Mouse (Mus musculus) ES-E14 (cell line): Measurements from ENCODE around the gene Tuba1b. TPM values are rescaled to one million over a fixed set of nuclear protein-coding genes. Genes with fewer than 3 reads are reported as not detected.

ENCODE experiments used
- DNase-seq: peaks from one replicate; pipeline ENCODE4 v3.0.0-alpha.2; 2013; ENCODE audit warnings: low read depth, low spot score
- H3K27ac ChIP-seq: 2 replicates; pipeline ENCODE4 v1.5.1; 2012; ENCODE audit warnings: low read depth, mild to moderate bottlenecking, low read length, moderate library complexity, mixed read lengths; ENCODE audit not compliant: poor library complexity, insufficient read depth, severe bottlenecking
- H3K36me3 ChIP-seq: 2 replicates; pipeline ENCODE4 v1.6.1; 2012; ENCODE audit warnings: mild to moderate bottlenecking, low read length, moderate library complexity, mixed read lengths; ENCODE audit not compliant: control insufficient read depth, poor library complexity, insufficient read depth, severe bottlenecking
- H3K4me1 ChIP-seq, 2 experiments: fragments of 150-350 bp in 1 of 2; sonication (generic) in 1 of 2; 2 replicates each; pipeline ENCODE4 v1.6.1; 2012; ENCODE audit warnings: low read length in 2 of 2, mild to moderate bottlenecking in 1 of 2, mixed read lengths in 1 of 2; ENCODE audit not compliant: control insufficient read depth in 2 of 2, insufficient read depth in 2 of 2, poor library complexity in 1 of 2
- H3K4me3 ChIP-seq, 2 experiments: fragments of 150-350 bp in 1 of 2; sonication (generic) in 1 of 2; 2 replicates each; pipeline ENCODE4 v1.5.1; 2012; ENCODE audit warnings: low read length in 2 of 2, low read depth in 1 of 2, mild to moderate bottlenecking in 1 of 2, mixed read lengths in 1 of 2; ENCODE audit not compliant: insufficient read depth in 1 of 2, poor library complexity in 1 of 2, severe bottlenecking in 1 of 2
- H3K9ac ChIP-seq: 2 replicates; pipeline ENCODE4 v1.6.1; 2012; ENCODE audit warnings: low read depth, mild to moderate bottlenecking, low read length, mixed read lengths; ENCODE audit not compliant: poor library complexity, insufficient read depth, severe bottlenecking
- H3K9me3 ChIP-seq: fragments of 150-350 bp; sonication (generic); 2 replicates; pipeline ENCODE4 v1.6.1; 2012; ENCODE audit warnings: low read depth, mild to moderate bottlenecking, low read length; ENCODE audit not compliant: control insufficient read depth, insufficient read depth
- CHD2 ChIP-seq: IDR thresholded peaks from 2 replicates; pipeline ENCODE4 v1.6.1; 2014; ENCODE audit warnings: mild to moderate bottlenecking, low read depth, low read length, inconsistent platforms
- HCFC1 ChIP-seq: IDR thresholded peaks from 2 replicates; pipeline ENCODE4 v1.6.1; 2012; ENCODE audit warnings: low read length, inconsistent platforms, borderline replicate concordance; ENCODE audit not compliant: insufficient read depth
- MAFK ChIP-seq: IDR thresholded peaks from 2 replicates; pipeline ENCODE4 v1.6.1; 2014; ENCODE audit warnings: mild to moderate bottlenecking, low read depth, low read length, inconsistent platforms; ENCODE audit not compliant: insufficient read depth
- ZC3H11A ChIP-seq: IDR thresholded peaks from 2 replicates; pipeline ENCODE4 v1.6.1; 2012; ENCODE audit warnings: low read depth, mild to moderate bottlenecking, inconsistent platforms, low read length, borderline replicate concordance
- ZNF384 ChIP-seq: IDR thresholded peaks from 2 replicates; pipeline ENCODE4 v1.6.1; 2012; ENCODE audit warnings: low read depth, low read length, inconsistent platforms
- in situ Hi-C, 2 experiments: fragments of 600-800 bp; cut with MboI; formaldehyde crosslinking; loops; one replicate each; pipeline ENCODE4 v1.15.1; 2025; ENCODE audit warnings: low sequenced_read_pairs in 2 of 2, inconsistent platforms in 1 of 2; ENCODE audit not compliant: unreplicated experiment in 2 of 2
- total RNA-seq: library from RNA; depleted of rRNA; stranded (reverse); fragments of 300-350 nt; gene quantifications from 2 replicates; pipeline ENCODE4 v1.2.3, GENCODE M21; 2012; rRNA removed

Gene Tuba1b
- total RNA-seq, 1 experiment: 1,539 TPM

DNA sequence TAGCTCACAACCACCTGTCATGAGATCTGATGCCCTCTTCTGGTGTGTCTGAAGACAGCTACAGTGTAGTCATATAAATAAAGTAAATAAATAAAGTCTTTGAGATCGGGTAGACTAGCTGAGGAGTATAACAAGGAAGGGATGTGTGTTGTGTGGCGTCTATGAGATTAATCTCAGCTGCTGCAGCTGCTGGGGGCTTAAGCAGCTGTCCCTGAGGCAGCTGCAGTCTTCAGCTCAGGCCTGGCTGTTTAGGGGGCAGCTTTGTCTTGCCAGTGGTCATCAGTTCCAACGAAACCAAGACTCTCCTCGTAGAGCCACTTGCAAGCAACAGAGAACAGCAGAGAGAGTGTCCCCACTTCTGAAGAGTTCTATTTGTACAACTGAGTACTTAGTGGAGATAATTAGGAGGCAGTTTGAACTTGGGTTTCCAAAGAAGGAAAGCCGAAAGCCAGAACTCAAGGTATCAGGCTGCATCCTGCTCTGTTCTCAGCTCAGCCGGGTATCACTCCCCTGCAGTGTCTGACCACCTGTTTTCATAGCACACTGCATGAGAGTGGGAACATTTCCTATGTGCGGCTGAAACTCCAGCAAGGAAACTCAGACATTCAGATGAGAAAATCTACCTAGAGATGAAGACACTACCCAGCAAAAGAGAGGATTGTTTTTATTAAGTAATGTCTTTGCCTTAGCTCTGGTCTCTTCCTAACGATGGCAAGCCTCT, 47.5 kb downstream of the Tuba1b start:
- TF ChIP-seq ZNF384: no peak
- TF ChIP-seq ZC3H11A: no peak
- no peak for TF ChIP-seq HCFC1
- no peak for TF ChIP-seq MAFK
- no peak for TF ChIP-seq CHD2
- no peak for DNase-seq
- Histone ChIP-seq H3K36me3 (no peaks in the 10 kb centered on the region), H3K9ac (no peak overlapping the region), H3K9me3 (no peaks in the 10 kb centered on the region), H3K27ac (no peak overlapping the region), H3K4me1 (peaks cover 0 to 3% of the 10 kb centered on the region in 2 experiments; a peak in 1 of 4 replicates), H3K4me3 (no peak overlapping the region)
- in situ Hi-C loops: no loop called here

DNA sequence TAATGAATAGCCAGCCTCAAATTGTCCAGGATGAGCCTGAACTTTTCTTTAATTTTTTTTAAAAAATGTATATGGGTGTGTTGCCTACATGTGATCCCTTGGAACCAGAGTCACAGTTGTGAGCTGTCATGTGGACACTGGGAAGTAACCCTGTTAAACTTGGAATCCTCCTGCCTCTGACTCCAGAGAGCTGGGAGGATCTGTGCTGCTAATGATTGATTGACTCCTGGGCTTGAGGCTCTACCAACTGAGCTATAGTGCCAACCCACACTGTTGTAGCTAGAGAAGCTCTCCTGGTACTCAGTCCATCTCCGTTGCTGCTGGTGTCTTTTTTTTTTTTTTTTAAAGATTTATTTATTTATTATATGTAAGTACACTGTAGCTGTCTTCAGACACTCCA, 50.3 kb downstream of the Tuba1b start:
- no peaks in the 10 kb centered on the region; the same call in 1 of the 2 replicates for H3K36me3 ChIP-seq
- no peaks in the 10 kb centered on the region for H3K9me3 ChIP-seq
- no peak for TF ChIP-seq ZC3H11A
- peaks cover 2 to 5% of the 10 kb centered on the region in 2 experiments; a peak in 3 of 4 replicates for H3K4me1 ChIP-seq
- no peak overlapping the region for H3K27ac ChIP-seq
- in situ Hi-C loops: no loop called here
- no peak overlapping the region for H3K4me3 ChIP-seq
- DNase-seq: no peak
- no peak overlapping the region for H3K9ac ChIP-seq

DNA sequence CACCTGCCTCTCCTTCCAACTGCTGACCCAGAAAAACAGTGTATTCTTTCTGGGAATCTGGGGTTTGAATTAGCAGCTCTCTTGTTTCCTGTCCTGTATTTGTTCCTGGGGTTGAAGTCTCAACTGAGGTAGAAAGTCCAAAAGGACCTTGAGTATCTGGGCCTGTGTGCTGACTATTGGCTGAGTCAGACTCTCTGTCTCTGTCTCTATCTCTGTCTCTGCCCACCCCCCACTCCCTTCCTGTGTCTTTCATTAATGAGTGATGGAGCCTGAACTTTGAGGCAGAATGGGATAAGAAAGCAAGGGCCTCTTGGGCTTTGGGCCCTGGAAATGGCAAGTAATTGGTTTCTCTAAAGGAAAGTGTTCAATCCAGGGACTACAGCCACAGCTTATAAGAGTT, 50.7 kb downstream of the Tuba1b start:
- in situ Hi-C loops: no loop called here
- H3K27ac ChIP-seq: no peak overlapping the region
- no peaks in the 10 kb centered on the region for H3K9me3 ChIP-seq
- H3K4me1 ChIP-seq: peaks cover 2 to 5% of the 10 kb centered on the region in 2 experiments; a peak in 3 of 4 replicates
- peaks cover 4% of the 10 kb centered on the region; the same call in 1 of the 2 replicates for H3K36me3 ChIP-seq
- no peak overlapping the region for H3K4me3 ChIP-seq
- TF ChIP-seq MAFK: no peak
- no peak for TF ChIP-seq CHD2
- TF ChIP-seq ZC3H11A: no peak
- no peak for TF ChIP-seq HCFC1
- no peak for TF ChIP-seq ZNF384
- DNase-seq: no peak
- no peak overlapping the region for H3K9ac ChIP-seq

DNA sequence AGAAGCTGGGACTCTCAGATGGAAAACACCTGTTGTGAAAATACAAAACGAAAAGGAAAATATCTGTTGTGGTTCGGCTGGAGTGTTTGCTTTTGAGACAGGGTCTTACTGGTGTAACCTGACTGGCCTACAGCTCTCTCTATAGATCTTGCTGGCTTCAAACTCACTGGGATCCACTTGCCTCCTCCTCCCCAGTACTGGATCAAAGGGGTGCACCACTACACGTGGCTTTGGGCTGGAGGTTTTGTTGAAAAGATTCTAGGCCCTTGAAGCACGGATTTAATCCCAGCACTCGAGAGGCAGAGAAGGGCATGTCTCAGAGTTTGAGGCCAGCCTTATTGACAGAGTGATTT, 52.7 kb downstream of the Tuba1b start:
- in situ Hi-C loops: no loop called here
- DNase-seq: no peak
- TF ChIP-seq ZC3H11A (no peak), MAFK (no peak), HCFC1 (no peak), CHD2 (no peak), ZNF384 (no peak)

More for the DNA sequence above, 52.7 kb downstream of the Tuba1b start:
- H3K4me3 ChIP-seq: peak overlapping the region; percentile 23 to 26
- H3K9me3 ChIP-seq: no peaks in the 10 kb centered on the region
- H3K4me1 ChIP-seq: peaks cover 2 to 5% of the 10 kb centered on the region in 2 experiments; a peak in 3 of 4 replicates
- H3K9ac ChIP-seq: peak overlapping the region; percentile 81
- peaks cover 12% of the 10 kb centered on the region for H3K36me3 ChIP-seq
- peak overlapping the region; percentile 68 for H3K27ac ChIP-seq

Other genes with a start within 250 kb of the Tuba1b start
- gene Ccdc65, start 226.4 kb downstream of the Tuba1b start, total RNA-seq: 0.26 and 0.76 TPM in 2 replicates
- gene Fkbp11, start 206.4 kb downstream of the Tuba1b start, total RNA-seq: 105 and 119 TPM in 2 replicates
- 26.2 and 41.2 TPM in 2 replicates for gene Arf3, start 171.4 kb downstream of the Tuba1b start, total RNA-seq
- gene Wnt10b, start 156.4 kb downstream of the Tuba1b start, total RNA-seq: 1.1 and 1.3 TPM in 2 replicates
- gene Wnt1, start 144.7 kb downstream of the Tuba1b start, total RNA-seq: not detected in 2 replicates
- 0.11 and 0.22 TPM in 2 replicates for gene Ddn, start 125.1 kb downstream of the Tuba1b start, total RNA-seq
- 36.6 and 54.7 TPM in 2 replicates for gene Prkag1, start 103.0 kb downstream of the Tuba1b start, total RNA-seq
- 30.7 and 35.9 TPM in 2 replicates for gene Kmt2d, start 63.4 kb downstream of the Tuba1b start, total RNA-seq
- gene Rhebl1, start 40.0 kb downstream of the Tuba1b start, total RNA-seq: 43.6 and 48.2 TPM in 2 replicates
- gene Dhh, start 36.0 kb downstream of the Tuba1b start, total RNA-seq: 1.0 and 1.2 TPM in 2 replicates
- gene Lmbr1l, start 16.3 kb downstream of the Tuba1b start, total RNA-seq: 55.1 and 73.3 TPM in 2 replicates
- gene Gm49450, start 19.0 kb upstream of the Tuba1b start, total RNA-seq: not detected in 2 replicates
- 595 and 862 TPM in 2 replicates for gene Tuba1a, start 19.1 kb upstream of the Tuba1b start, total RNA-seq
- gene Tuba1c, start 95.3 kb upstream of the Tuba1b start, total RNA-seq: 335 and 424 TPM in 2 replicates
- 15.1 and 20.6 TPM in 2 replicates for gene Prph, start 120.6 kb upstream of the Tuba1b start, total RNA-seq
- gene Troap, start 140.0 kb upstream of the Tuba1b start, total RNA-seq: 27.8 and 32.1 TPM in 2 replicates
- 3.1 and 3.7 TPM in 2 replicates for gene C1ql4, start 153.3 kb upstream of the Tuba1b start, total RNA-seq
- gene Dnajc22, start 158.6 kb upstream of the Tuba1b start, total RNA-seq: 8.6 and 16.7 TPM in 2 replicates
- gene Spats2, start 191.4 kb upstream of the Tuba1b start, total RNA-seq: 21.1 and 21.7 TPM in 2 replicates